Mouse (Mus musculus): ENCODE results near the gene Hdac9. TPM values are rescaled to one million over a fixed set of nuclear protein-coding genes. Genes with fewer than 3 reads are reported as not detected.

Hdac9 gene
- polyA plus RNA-seq, 1 experiment: 1.3 TPM

- 81% methylated on average over 8 of the region's 8 CpGs for WGBS
- DNase-seq: no peak
- H3K27ac ChIP-seq (ENCODE audit: insufficient read depth, low read depth, low read length): no peak overlapping the region
- no peak overlapping the region for H3K4me3 ChIP-seq (ENCODE audit: insufficient read depth, low read depth, low read length)
- TF ChIP-seq POLR2A (IDR thresholded peaks at IDR 0.05; ENCODE audit: low read depth, low read length) (no peak), CTCF (conservative IDR thresholded peaks at IDR 0.05; ENCODE audit: insufficient read depth, insufficient read length, low read depth, low read length) (no peak)
- H3K4me1 ChIP-seq (ENCODE audit: control insufficient read depth, insufficient read depth, low read length): no peaks in the 10 kb centered on the region
- H3K27me3 ChIP-seq (replicated peaks; ENCODE audit: control insufficient read depth, insufficient read depth, low read length): no peaks in the 10 kb centered on the region
- no peaks in the 10 kb centered on the region for H3K36me3 ChIP-seq (ENCODE audit: control insufficient read depth, insufficient read depth, low read length)
Measured at GRCm38 (mm10) chr12:34900241-34900640, 16.7 kb downstream of the Hdac9 start.

GRCm38 (mm10) chr12:34894867-34895266, 22.0 kb downstream of the Hdac9 start:
- no peaks in the 10 kb centered on the region for H3K36me3 ChIP-seq (ENCODE audit: control insufficient read depth, insufficient read depth, low read length)
- H3K27me3 ChIP-seq (replicated peaks; ENCODE audit: control insufficient read depth, insufficient read depth, low read length): no peaks in the 10 kb centered on the region
- H3K4me3 ChIP-seq (ENCODE audit: insufficient read depth, low read depth, low read length): no peak overlapping the region
- H3K27ac ChIP-seq (ENCODE audit: insufficient read depth, low read depth, low read length): no peak overlapping the region
- WGBS: 71% methylated on average over 5 of the region's 5 CpGs
- DNase-seq: no peak
- TF ChIP-seq POLR2A (IDR thresholded peaks at IDR 0.05; ENCODE audit: low read depth, low read length): no peak
- TF ChIP-seq CTCF (conservative IDR thresholded peaks at IDR 0.05; ENCODE audit: insufficient read depth, insufficient read length, low read depth, low read length): no peak
- no peaks in the 10 kb centered on the region for H3K4me1 ChIP-seq (ENCODE audit: control insufficient read depth, insufficient read depth, low read length)

- no peaks in the 10 kb centered on the region for H3K27me3 ChIP-seq (replicated peaks; ENCODE audit: control insufficient read depth, insufficient read depth, low read length)
- no peak for DNase-seq
- 86% methylated on average over 4 of the region's 4 CpGs for WGBS
- no peaks in the 10 kb centered on the region for H3K36me3 ChIP-seq (ENCODE audit: control insufficient read depth, insufficient read depth, low read length)
- H3K27ac ChIP-seq (ENCODE audit: insufficient read depth, low read depth, low read length): no peak overlapping the region
- no peak for TF ChIP-seq CTCF (conservative IDR thresholded peaks at IDR 0.05; ENCODE audit: insufficient read depth, insufficient read length, low read depth, low read length)
- TF ChIP-seq POLR2A (IDR thresholded peaks at IDR 0.05; ENCODE audit: low read depth, low read length): no peak
- H3K4me3 ChIP-seq (ENCODE audit: insufficient read depth, low read depth, low read length): no peak overlapping the region
- H3K4me1 ChIP-seq (ENCODE audit: control insufficient read depth, insufficient read depth, low read length): no peaks in the 10 kb centered on the region
Measured at GRCm38 (mm10) chr12:34888694-34889093, 28.2 kb downstream of the Hdac9 start.

GRCm38 (mm10) chr12:34874926-34875325, 42.0 kb downstream of the Hdac9 start:
- no peak overlapping the region for H3K27ac ChIP-seq (ENCODE audit: insufficient read depth, low read depth, low read length)

GRCm38 (mm10) chr12:34871028-34871427, 45.9 kb downstream of the Hdac9 start:
- WGBS: 76% methylated on average over 7 of the region's 7 CpGs

More at GRCm38 (mm10) chr12:34874926-34875325, 42.0 kb downstream of the Hdac9 start:
- DNase-seq: no peak
- Histone ChIP-seq H3K36me3 (ENCODE audit: control insufficient read depth, insufficient read depth, low read length) (no peaks in the 10 kb centered on the region), H3K4me3 (ENCODE audit: insufficient read depth, low read depth, low read length) (no peak overlapping the region), H3K27me3 (replicated peaks; ENCODE audit: control insufficient read depth, insufficient read depth, low read length) (no peaks in the 10 kb centered on the region), H3K4me1 (ENCODE audit: control insufficient read depth, insufficient read depth, low read length) (no peaks in the 10 kb centered on the region)
- 62% methylated on average over 2 of the region's 2 CpGs for WGBS
- no peak for TF ChIP-seq CTCF (conservative IDR thresholded peaks at IDR 0.05; ENCODE audit: insufficient read depth, insufficient read length, low read depth, low read length)
- no peak for TF ChIP-seq POLR2A (IDR thresholded peaks at IDR 0.05; ENCODE audit: low read depth, low read length)

GRCm38 (mm10) chr12:34841196-34841595, 75.7 kb downstream of the Hdac9 start:
- no peak for DNase-seq
- Histone ChIP-seq H3K4me1 (ENCODE audit: control insufficient read depth, insufficient read depth, low read length) (no peaks in the 10 kb centered on the region), H3K4me3 (ENCODE audit: insufficient read depth, low read depth, low read length) (no peak overlapping the region), H3K27me3 (replicated peaks; ENCODE audit: control insufficient read depth, insufficient read depth, low read length) (no peaks in the 10 kb centered on the region), H3K27ac (ENCODE audit: insufficient read depth, low read depth, low read length) (no peak overlapping the region), H3K36me3 (ENCODE audit: control insufficient read depth, insufficient read depth, low read length) (no peaks in the 10 kb centered on the region)
- no peak for TF ChIP-seq CTCF (conservative IDR thresholded peaks at IDR 0.05; ENCODE audit: insufficient read depth, insufficient read length, low read depth, low read length)
- TF ChIP-seq POLR2A (IDR thresholded peaks at IDR 0.05; ENCODE audit: low read depth, low read length): no peak
- 87% methylated on average over 4 of the region's 4 CpGs for WGBS

More at GRCm38 (mm10) chr12:34871028-34871427, 45.9 kb downstream of the Hdac9 start:
- Histone ChIP-seq H3K36me3 (ENCODE audit: control insufficient read depth, insufficient read depth, low read length) (no peaks in the 10 kb centered on the region), H3K27ac (ENCODE audit: insufficient read depth, low read depth, low read length) (no peak overlapping the region), H3K27me3 (replicated peaks; ENCODE audit: control insufficient read depth, insufficient read depth, low read length) (no peaks in the 10 kb centered on the region), H3K4me1 (ENCODE audit: control insufficient read depth, insufficient read depth, low read length) (no peaks in the 10 kb centered on the region), H3K4me3 (ENCODE audit: insufficient read depth, low read depth, low read length) (no peak overlapping the region)
- DNase-seq: no peak
- TF ChIP-seq POLR2A (IDR thresholded peaks at IDR 0.05; ENCODE audit: low read depth, low read length) (no peak), CTCF (conservative IDR thresholded peaks at IDR 0.05; ENCODE audit: insufficient read depth, insufficient read length, low read depth, low read length) (no peak)

- H3K27me3 ChIP-seq (replicated peaks; ENCODE audit: control insufficient read depth, insufficient read depth, low read length): no peaks in the 10 kb centered on the region
- 69% methylated on average over 5 of the region's 5 CpGs for WGBS
- no peaks in the 10 kb centered on the region for H3K4me1 ChIP-seq (ENCODE audit: control insufficient read depth, insufficient read depth, low read length)
- H3K27ac ChIP-seq (ENCODE audit: insufficient read depth, low read depth, low read length): no peak overlapping the region
- TF ChIP-seq CTCF (conservative IDR thresholded peaks at IDR 0.05; ENCODE audit: insufficient read depth, insufficient read length, low read depth, low read length) (no peak), POLR2A (IDR thresholded peaks at IDR 0.05; ENCODE audit: low read depth, low read length) (no peak)
- no peak overlapping the region for H3K4me3 ChIP-seq (ENCODE audit: insufficient read depth, low read depth, low read length)
- no peaks in the 10 kb centered on the region for H3K36me3 ChIP-seq (ENCODE audit: control insufficient read depth, insufficient read depth, low read length)
- DNase-seq: no peak
Measured at GRCm38 (mm10) chr12:34837318-34837717, 79.6 kb downstream of the Hdac9 start.
